Mouse (Mus musculus): ENCODE measurements around the gene Ankrd33b.

DNA sequence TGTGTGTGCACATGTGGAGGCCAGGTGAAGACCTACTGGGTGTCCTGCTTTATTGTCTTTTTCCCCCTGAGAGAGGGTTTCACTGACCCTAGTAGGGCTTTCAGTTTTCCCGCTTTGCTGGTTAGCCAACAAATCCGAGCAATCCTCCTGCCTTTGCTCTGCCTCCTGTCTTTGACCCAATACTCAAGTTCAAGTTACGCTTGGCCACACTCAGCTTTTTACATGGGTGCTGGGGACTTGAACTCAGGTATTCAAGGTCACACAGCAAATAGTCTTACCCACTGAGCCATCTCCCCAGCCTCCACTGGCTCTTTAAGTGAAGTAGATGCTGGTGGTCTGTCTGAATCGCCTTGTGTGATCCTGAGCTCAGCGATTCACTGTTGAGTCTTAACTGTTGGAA lies 39.4 kb upstream of the Ankrd33b start:
- no peak for TF ChIP-seq CTCF (conservative IDR thresholded peaks at IDR 0.05 in 1 of 2, IDR thresholded peaks at IDR 0.05 in 1 of 2; ENCODE audit: low read depth in 2 of 2, low read length in 2 of 2)
- no peak for TF ChIP-seq POLR2A (IDR thresholded peaks at IDR 0.05; ENCODE audit: low read depth, low read length)
- no peak for TF ChIP-seq EP300 (IDR thresholded peaks at IDR 0.05; ENCODE audit: low read length)
